Mouse (Mus musculus): ENCODE measurements around the gene Gm1527. TPM values are rescaled to one million over a fixed set of nuclear protein-coding genes. Genes with fewer than 3 reads are reported as not detected.
"Not testable (repeated sequence)": the region's sequence is repeated elsewhere in the genome, so short reads cannot be mapped to it uniquely, and the experiment has no call there.

The Gm1527 gene
- not detected in 2 replicates for polyA plus RNA-seq (2011; ENCODE audit: insufficient read depth, insufficient read length, low replicate concordance, missing spikeins)

- TF ChIP-seq CTCF (IDR thresholded peaks at IDR 0.05; ENCODE audit: control insufficient read depth, insufficient read depth, low read length) (no peak), POLR2A (IDR thresholded peaks at IDR 0.05; ENCODE audit: borderline replicate concordance, control insufficient read depth, low read depth, low read length) (no peak)
- WGBS, result 39% methylated on average over 1 of the region's 1 CpGs
- Histone ChIP-seq H3K4me3 (replicated peaks; ENCODE audit: control insufficient read depth, low read depth, low read length) (no peak within 1 kb of the TSS), H3K4me1 (ENCODE audit: control insufficient read depth, insufficient read depth, low read length) (no peaks in the 10 kb centered on the region), H3K27ac (ENCODE audit: control insufficient read depth, insufficient read depth, low read depth, low read length, poor library complexity) (no peak within 1 kb of the TSS)
Measured at GRCm38 (mm10) chr3:28892317-28892716, at the start of gene Gm1527. Gene Gm1527 (plus strand): TSS chr3:28892617.

GRCm38 (mm10) chr3:28843231-28843630, 49.2 kb upstream of the Gm1527 start:
- H3K4me1 ChIP-seq (ENCODE audit: control insufficient read depth, insufficient read depth, low read length), result no peaks in the 10 kb centered on the region; the same call in 1 of the 2 replicates
- WGBS, result 65% methylated on average over 8 of the region's 8 CpGs
- TF ChIP-seq CTCF (IDR thresholded peaks at IDR 0.05; ENCODE audit: control insufficient read depth, insufficient read depth, low read length) (no peak), POLR2A (IDR thresholded peaks at IDR 0.05; ENCODE audit: borderline replicate concordance, control insufficient read depth, low read depth, low read length) (no peak)
- H3K4me3 ChIP-seq (replicated peaks; ENCODE audit: control insufficient read depth, low read depth, low read length), result no peak overlapping the region
- no peak overlapping the region for H3K27ac ChIP-seq (ENCODE audit: control insufficient read depth, insufficient read depth, low read depth, low read length, poor library complexity)

- H3K4me3 ChIP-seq (replicated peaks; ENCODE audit: control insufficient read depth, low read depth, low read length), result no peak overlapping the region
- H3K27ac ChIP-seq (ENCODE audit: control insufficient read depth, insufficient read depth, low read depth, low read length, poor library complexity), result no peak overlapping the region
- no peak for TF ChIP-seq CTCF (IDR thresholded peaks at IDR 0.05; ENCODE audit: control insufficient read depth, insufficient read depth, low read length)
- TF ChIP-seq POLR2A (IDR thresholded peaks at IDR 0.05; ENCODE audit: borderline replicate concordance, control insufficient read depth, low read depth, low read length), result no peak
- H3K4me1 ChIP-seq (ENCODE audit: control insufficient read depth, insufficient read depth, low read length), result no peaks in the 10 kb centered on the region; the same call in 1 of the 2 replicates
Measured at GRCm38 (mm10) chr3:28847115-28847514, 45.3 kb upstream of the Gm1527 start.

GRCm38 (mm10) chr3:28852174-28852573, 40.2 kb upstream of the Gm1527 start:
- H3K27ac ChIP-seq (ENCODE audit: control insufficient read depth, insufficient read depth, low read depth, low read length, poor library complexity); H3K4me3 ChIP-seq (replicated peaks; ENCODE audit: control insufficient read depth, low read depth, low read length); H3K4me1 ChIP-seq (ENCODE audit: control insufficient read depth, insufficient read depth, low read length): not testable (repeated sequence)
- 85% methylated on average over 3 of the region's 3 CpGs for WGBS

- not testable (repeated sequence) for H3K4me3 ChIP-seq (replicated peaks; ENCODE audit: control insufficient read depth, low read depth, low read length); H3K4me1 ChIP-seq (ENCODE audit: control insufficient read depth, insufficient read depth, low read length); H3K27ac ChIP-seq (ENCODE audit: control insufficient read depth, insufficient read depth, low read depth, low read length, poor library complexity)
Measured at GRCm38 (mm10) chr3:28859630-28860392, 32.6 kb upstream of the Gm1527 start.

- WGBS, result 36% methylated on average over 6 of the region's 6 CpGs
- H3K4me1 ChIP-seq (ENCODE audit: control insufficient read depth, insufficient read depth, low read length); H3K4me3 ChIP-seq (replicated peaks; ENCODE audit: control insufficient read depth, low read depth, low read length); H3K27ac ChIP-seq (ENCODE audit: control insufficient read depth, insufficient read depth, low read depth, low read length, poor library complexity): not testable (repeated sequence)
Measured at GRCm38 (mm10) chr3:28896966-28897365, 4.5 kb downstream of the Gm1527 start.

DNA sequence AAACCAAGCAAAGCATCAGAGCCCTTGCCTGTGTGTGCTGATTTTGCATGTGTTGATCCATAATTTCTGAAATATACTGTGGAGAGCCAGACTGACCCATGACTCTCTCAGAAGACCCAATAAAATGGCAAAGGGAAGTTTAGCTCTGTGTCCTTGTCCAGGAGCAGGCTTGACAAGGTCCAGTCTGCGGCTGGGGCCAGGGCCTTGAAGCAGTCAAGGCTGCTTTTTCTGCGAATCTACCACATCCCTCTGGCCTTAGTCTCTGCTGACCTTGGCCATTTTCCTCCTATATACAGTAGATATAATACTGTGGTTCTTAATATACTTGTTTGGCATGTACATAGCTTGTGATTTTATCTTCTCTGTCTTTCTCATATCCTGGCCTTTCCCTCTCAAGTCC, 73.5 kb downstream of the Gm1527 start:
- no peak for TF ChIP-seq CTCF (IDR thresholded peaks at IDR 0.05; ENCODE audit: control insufficient read depth, insufficient read depth, low read length)
- TF ChIP-seq POLR2A (IDR thresholded peaks at IDR 0.05; ENCODE audit: borderline replicate concordance, control insufficient read depth, low read depth, low read length), result no peak
- WGBS, result 63% methylated on average over 2 of the region's 2 CpGs
- no peaks in the 10 kb centered on the region for H3K4me1 ChIP-seq (ENCODE audit: control insufficient read depth, insufficient read depth, low read length)

DNA sequence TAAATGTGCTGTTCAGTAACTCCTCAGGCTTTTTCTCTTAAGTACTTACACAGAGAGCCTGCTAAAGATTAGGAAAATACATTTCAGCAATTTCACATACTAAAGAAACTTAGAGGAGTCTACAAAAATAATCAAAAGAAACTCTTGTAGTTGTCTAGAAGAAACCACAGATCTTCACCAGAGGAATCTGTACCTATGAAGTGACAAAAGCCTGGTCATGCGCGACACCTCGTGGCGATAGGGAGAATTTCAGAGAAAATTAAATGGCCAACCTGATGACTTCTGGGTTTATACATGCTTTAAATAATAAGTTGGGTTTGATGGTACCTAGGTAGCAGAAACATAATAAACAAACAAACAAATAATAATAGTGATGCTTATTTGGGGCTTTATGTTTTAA, 76.4 kb downstream of the Gm1527 start:
- WGBS, result 0% methylated on average over 4 of the region's 4 CpGs
- H3K4me3 ChIP-seq (replicated peaks; ENCODE audit: control insufficient read depth, low read depth, low read length), result no peak overlapping the region
- TF ChIP-seq CTCF (IDR thresholded peaks at IDR 0.05; ENCODE audit: control insufficient read depth, insufficient read depth, low read length) (0 out of 2 replicates have a peak, but pooled peaks have one; percentile 17), POLR2A (IDR thresholded peaks at IDR 0.05; ENCODE audit: borderline replicate concordance, control insufficient read depth, low read depth, low read length) (no peak)

More for the DNA sequence above, 73.5 kb downstream of the Gm1527 start:
- H3K27ac ChIP-seq (ENCODE audit: control insufficient read depth, insufficient read depth, low read depth, low read length, poor library complexity), result no peak overlapping the region
- H3K4me3 ChIP-seq (replicated peaks; ENCODE audit: control insufficient read depth, low read depth, low read length), result no peak overlapping the region

More for the DNA sequence above, 76.4 kb downstream of the Gm1527 start:
- Histone ChIP-seq H3K4me1 (ENCODE audit: control insufficient read depth, insufficient read depth, low read length) (no peaks in the 10 kb centered on the region), H3K27ac (ENCODE audit: control insufficient read depth, insufficient read depth, low read depth, low read length, poor library complexity) (no peak overlapping the region)

Other genes with a start within 250 kb of the Gm1527 start
- gene Slc2a2, start 194.7 kb upstream of the Gm1527 start, polyA plus RNA-seq (2011; ENCODE audit: insufficient read depth, insufficient read length, low replicate concordance, missing spikeins), result 1.8 TPM in 1 of 2 replicates, not detected in the other
- gene Eif5a2, start 111.3 kb upstream of the Gm1527 start, polyA plus RNA-seq (2011; ENCODE audit: insufficient read depth, insufficient read length, low replicate concordance, missing spikeins), result 1.5 and 4.0 TPM in 2 replicates
- gene Rpl22l1, start 87.2 kb upstream of the Gm1527 start, polyA plus RNA-seq (2011; ENCODE audit: insufficient read depth, insufficient read length, low replicate concordance, missing spikeins), result 209 and 315 TPM in 2 replicates
- not detected in 2 replicates for gene Egfem1, start 189.4 kb downstream of the Gm1527 start, polyA plus RNA-seq (2011; ENCODE audit: insufficient read depth, insufficient read length, low replicate concordance, missing spikeins)